Mouse (Mus musculus) cerebral cortex, adult 2 months (tissue): ENCODE results near the gene Emc10.

Source experiments
- WGBS: fragments of 180-500 bp; shearing (Covaris S2); methylation state at CpG from one replicate; pipeline ENCODE4 v1.1.7; 2018; 5-methylcytosine and 5-hydroxymethylcytosine counted together

The Emc10 gene

DNA sequence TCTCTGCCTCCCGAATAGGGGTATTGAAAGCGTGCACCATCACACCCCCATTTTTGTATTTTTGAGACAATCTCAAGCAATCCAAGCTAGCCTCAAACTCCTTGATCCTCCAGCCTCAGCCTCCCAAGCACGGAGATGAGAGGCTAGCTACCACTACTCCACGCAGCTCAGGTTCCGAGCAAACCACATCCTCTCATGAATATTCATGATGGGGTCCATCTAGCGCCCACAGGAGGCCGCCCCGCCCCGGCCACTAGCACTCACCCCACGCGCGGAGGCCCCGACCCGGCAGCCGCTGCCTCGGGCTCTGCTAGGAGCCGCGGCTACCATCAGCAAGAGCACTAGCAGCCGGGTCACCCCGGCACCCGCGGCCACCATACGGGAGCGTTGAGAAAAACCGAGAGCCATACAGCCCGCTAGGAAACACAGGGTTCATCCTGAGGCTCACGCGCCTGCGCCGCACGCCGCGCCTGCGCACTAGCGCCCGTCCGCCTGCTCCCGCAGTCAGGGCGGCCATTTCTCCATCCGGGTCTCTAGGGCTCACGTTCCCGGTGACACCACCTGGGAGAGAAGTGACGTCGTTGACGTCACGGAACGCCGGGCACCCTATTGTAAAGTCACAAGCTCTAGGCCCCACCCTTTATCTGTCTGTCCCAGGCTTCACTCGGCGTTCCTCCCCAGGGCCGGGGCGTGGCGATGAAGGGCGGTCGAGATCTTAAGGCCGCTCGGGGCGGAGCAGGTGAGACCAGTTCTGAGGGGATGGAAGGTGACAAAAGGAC lies at the start of gene Emc10, which contains the start of gene Fam71e1:
Gene Emc10, minus strand, starts transcription at position 538 of the 779 bp plus-strand sequence.
Gene Fam71e1, plus strand, starts transcription at position 590 of the 779 bp plus-strand sequence.
- under 1% methylated on average over 58 of the region's 58 CpGs for WGBS

DNA sequence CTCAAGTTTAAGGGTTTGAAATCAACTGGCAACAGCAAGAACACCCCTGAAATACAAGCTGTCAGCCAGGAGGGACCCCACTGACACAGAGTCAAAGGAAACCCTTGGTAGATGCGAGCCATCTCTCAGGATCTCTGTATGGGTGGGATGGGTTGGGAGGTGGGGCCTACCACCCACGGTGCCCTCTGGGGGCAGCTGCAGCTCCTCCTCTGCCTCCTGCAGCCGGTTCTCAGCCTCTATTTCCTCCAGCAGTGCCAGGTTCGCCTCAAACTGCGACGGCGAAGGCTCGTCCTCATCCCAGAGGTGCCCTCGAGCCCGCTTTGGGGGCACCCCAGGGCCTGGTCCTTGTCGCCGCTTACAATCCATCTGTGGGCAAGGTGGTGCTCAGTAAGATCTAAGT lies 46.7 kb upstream of the Emc10 start:
- 82% methylated on average over 12 of the region's 12 CpGs for WGBS

DNA sequence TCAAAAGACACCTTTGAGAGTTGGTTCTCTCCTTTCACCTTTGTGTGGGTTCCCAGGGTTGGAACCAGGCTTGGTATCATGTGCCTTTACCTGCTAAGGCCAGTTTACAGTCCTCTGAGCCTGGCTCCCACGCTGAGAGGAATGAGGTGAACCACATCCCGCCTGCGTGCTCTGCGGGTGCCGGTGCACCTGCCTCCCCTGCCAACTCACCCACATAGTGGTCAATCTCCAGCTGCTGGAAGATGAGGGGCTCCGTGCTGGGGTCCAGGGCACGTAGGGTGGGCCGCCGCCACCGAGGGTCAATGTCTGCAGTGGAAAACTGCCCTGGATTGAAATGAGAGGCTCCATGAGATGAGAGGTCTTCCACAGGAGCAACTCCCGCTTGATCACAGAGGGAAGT lies 46.2 kb upstream of the Emc10 start:
- 91% methylated on average over 11 of the region's 11 CpGs for WGBS

GRCm38 (mm10) chr7:44538756-44539624 lies 42.7 kb upstream of the Emc10 start:
- WGBS, result 95% methylated on average over 41 of the region's 41 CpGs

GRCm38 (mm10) chr7:44537496-44537895 lies 41.2 kb upstream of the Emc10 start:
- 88% methylated on average over 13 of the region's 13 CpGs for WGBS

DNA sequence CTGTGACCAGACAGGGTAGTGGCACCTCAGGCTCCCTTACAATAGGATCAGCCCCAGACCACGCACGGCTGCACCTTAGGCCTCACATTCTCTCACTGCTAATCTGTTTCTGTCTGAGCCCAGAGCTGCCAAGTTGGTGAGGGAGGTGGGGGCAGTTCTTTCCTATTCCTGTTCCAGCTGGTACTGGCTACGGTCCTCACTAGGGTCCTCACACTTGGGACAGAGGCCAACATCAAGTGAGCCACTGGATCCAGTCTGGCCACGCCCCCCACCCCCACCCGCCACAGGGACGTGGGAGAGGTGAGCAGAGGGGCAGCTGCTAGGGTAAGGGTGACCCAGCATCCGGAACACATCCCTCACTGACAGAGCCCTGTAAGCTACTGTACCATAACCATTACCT lies 40.7 kb upstream of the Emc10 start:
- 67% methylated on average over 7 of the region's 7 CpGs for whole genome bisulfite sequencing

DNA sequence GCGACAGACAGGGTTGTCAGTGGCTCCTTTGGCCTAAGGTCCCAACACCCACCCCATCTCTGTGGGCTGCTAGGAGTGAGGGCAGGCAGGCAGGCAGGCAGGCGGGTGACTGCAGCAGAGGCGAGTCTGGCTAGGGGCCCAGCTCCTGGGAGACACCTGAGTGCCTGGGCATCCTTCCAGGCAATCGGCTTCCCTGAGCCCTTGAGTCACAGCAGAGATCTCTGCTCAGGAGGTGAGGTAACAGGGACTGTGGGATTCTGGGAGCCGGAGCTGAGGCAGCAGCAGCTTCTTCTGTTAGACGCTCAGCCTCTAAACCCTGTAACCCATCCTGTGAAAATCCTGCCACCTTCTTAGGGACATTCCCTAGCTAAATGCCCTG lies 40.2 kb upstream of the Emc10 start:
- 53% methylated on average over 6 of the region's 6 CpGs for WGBS

DNA sequence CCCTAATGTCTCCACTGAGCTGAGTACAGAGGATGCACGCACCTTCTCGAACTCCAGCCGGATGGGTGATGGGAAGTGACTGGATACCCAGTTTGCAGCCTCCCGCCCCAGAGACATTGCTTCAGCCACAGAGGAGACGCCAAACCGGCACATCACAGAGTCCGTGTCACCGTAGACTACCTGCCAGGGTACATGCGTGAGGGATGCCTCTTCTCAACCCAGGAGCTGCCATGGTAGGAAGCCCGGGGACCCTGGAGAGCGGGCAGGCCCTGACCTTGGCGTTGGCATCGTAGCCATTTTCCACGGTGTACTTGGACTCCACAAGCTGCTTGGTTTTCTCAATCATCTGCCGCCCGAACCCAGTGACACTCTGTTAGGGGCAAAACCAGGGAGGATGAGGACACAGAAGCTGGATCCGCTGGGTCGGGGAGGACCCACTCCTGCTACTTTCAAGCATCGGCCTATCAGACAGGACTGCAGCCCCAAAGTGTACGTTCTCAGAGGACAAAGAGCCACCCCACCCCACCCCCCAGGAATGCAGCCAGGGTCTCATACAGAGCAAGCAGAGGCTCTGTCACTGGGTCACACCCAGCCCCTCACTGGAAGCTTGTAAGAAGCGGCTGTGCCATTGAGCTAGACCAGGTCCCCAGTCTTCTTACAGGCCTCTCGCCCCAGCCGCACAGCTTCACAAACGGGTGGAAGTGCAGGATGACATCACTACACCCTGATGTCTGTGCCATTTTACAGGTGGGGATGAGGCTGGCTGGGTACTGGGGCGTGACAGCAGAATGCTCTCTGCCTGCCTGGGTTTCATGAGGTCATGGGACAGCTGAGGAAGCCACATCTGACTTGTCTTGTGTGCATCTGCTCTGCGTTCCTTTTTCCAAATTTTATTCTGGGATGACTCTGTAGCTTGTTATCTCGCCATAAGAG lies 39.6 kb upstream of the Emc10 start:
- WGBS, result 90% methylated on average over 27 of the region's 27 CpGs

DNA sequence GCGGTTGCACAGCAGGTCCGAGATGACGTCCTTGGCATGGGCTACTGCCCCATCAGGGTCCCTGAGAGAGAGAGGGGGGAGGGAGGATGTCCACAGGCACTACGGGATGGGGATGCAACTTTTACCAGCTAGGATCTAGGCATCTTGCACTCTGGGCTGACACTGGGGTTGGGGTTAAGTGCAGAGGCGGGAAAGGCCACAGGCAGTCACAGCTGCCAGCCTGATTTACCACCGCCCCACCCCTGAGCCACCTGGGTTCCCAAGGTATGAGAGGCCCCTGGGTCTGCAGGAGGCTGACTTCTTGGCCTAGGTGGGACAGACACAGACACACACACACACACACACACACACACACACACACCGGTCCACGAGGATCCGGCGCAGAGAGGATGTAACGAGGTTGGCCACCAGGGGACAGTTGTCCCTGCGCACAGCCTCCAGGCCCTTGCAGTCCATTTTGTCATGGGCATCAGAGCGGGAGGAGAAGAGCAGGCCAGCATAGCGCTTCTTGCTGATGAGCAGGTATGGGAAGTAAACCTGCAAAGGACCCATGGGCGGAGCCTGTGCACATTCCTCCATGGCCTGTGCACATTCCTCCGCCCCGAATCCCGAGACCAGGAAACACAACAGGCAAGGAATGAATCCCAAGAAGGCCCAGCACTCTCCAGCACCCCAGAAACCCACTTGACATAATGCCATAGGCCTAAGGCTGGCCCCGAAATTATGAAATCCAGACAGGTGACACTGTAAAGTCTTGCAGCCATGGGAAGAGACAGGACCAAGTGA lies 38.5 kb upstream of the Emc10 start:
- WGBS, result 92% methylated on average over 19 of the region's 19 CpGs

- 92% methylated on average over 13 of the region's 13 CpGs for WGBS
Observed at GRCm38 (mm10) chr7:44534242-44534641, 37.9 kb upstream of the Emc10 start.

DNA sequence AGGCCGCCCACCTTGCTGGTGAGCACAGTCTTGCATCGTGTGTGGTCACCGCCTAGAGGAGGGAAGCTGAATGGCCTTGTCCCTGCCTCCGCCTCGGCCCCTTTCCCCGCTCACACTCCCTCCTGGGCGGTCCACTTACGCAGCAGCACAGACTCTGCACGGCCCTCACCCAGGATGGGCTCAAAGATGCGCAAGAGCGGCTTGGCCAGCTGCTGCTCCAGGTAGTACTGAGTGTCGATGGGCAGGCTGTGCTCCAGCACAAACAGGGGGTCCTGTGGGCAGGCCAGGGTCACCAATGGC lies 37.4 kb upstream of the Emc10 start:
- WGBS, result 86% methylated on average over 12 of the region's 12 CpGs

DNA sequence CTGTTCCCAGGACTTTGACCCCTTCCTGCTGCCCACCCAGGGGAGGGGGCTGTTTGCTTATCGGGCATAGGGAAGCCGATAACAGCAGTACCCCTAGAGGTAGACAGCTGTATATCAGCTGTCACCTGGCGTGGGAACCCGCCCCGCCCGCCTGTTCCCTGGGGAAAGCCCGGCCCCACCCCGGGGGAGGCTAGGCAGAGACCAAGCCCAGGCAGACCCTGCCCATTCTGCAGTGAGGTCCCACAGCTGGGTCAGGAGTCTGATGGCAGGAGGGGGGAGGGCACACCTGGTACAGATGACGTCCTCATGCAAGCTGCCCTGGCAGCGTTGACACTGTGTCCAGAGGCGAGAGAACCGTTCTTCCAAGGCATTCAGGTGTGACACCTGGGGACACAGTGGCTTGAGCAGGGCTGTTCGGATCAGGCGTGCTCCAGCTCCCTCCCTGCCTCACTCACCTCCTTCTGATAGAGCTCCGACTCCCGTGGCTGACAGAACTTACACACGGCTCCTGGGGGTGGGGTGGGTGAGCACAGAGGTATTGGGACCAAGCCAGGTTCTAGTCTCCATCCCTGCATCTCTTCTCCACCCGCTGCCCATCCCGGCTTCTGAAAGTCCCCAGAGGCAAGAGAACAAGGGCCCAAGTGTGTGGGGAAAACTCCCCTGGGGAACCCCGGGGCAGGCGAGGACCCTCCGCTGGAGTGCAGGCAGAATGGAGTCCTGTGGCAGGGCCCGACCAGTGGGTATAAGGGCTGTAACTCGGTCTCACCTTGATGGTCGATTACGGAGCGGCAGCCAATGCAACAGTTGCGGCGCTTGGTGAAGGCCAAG lies 36.8 kb upstream of the Emc10 start:
- 90% methylated on average over 29 of the region's 29 CpGs for WGBS

- 85% methylated on average over 4 of the region's 4 CpGs for WGBS
Observed at GRCm38 (mm10) chr7:44531946-44532732, 35.8 kb upstream of the Emc10 start, which contains the start of gene Spib. Gene Spib, minus strand, starts transcription at chr7:44532071.

DNA sequence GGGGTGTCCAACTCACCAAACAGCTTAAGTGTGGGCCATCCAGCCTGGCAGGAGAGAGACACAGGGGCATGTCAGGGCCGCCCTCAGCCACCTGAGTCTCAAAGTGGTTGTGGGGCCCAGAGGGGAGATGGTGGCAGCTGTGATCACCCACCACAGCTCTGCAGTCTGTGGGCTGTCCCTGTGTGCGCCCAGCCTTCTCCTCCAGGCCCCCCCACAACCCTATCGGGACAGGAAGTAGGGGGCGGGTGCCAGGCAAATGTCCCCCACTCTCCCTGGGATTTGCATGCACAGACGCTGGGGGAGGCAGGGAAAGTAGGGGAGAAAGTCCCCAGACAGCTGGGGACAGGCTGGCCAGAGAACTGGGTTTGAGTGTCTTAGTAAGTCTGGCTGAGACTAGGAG lies 34.9 kb upstream of the Emc10 start:
- WGBS, result 49% methylated on average over 5 of the region's 5 CpGs

DNA sequence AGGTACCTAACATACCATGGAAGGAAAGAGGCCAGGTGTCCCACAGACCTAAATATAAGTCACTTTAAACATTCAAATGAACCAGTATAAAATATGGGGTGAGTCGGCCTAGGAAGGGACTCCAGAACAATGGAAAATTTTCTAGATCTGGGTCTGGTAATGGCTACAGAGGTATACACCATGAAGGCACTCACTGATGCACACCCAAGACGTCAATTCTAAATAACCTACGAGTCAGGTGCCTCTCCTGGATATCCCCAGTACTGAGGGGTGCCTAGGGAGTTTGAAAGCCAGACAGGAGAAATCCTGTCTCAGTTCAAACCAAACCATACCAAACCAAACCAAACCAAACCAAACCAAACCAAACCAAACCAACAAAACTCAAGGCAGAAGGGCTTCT lies 34.2 kb upstream of the Emc10 start:
- WGBS, result 82% methylated on average over 3 of the region's 3 CpGs

DNA sequence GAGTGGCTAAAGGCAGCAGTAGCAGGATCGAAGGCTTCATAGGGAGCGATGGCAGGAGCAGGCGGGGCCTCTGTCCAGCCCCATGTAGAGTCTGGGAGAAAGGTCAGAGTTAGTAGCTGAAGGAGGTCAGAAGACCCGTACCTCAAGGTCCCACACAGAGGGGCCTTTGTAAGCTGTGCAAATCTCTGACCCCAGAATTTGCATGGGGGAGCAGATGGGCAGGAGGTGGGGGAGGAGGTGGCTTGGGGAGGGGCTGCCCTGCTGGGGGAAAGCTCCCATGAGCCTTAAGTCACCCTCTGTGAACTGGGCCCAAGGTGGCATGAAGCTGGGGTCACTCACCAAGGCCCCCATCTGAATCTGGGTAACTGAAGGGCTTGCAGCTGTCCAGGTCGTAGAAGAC lies 33.2 kb upstream of the Emc10 start:
- 78% methylated on average over 5 of the region's 5 CpGs for WGBS

GRCm38 (mm10) chr7:44527483-44528398 lies 31.4 kb upstream of the Emc10 start:
- WGBS, result 7% methylated on average over 40 of the region's 40 CpGs

- 94% methylated on average over 14 of the region's 14 CpGs for WGBS
Observed at GRCm38 (mm10) chr7:44526414-44527154, 30.3 kb upstream of the Emc10 start.
